Mouse (Mus musculus) olfactory bulb, adult 2 months (tissue): ENCODE results near the gene Elavl3.

Experiments used
- CTCF ChIP-seq: fragments of 200-500 bp; IDR thresholded peaks from 2 replicates; pipeline ENCODE4 v1.5.1; 2012; ENCODE audit warnings: low read depth, mild to moderate bottlenecking, low read length, moderate library complexity; ENCODE audit not compliant: insufficient read depth
- POLR2A ChIP-seq: fragments of 200-500 bp; IDR thresholded peaks from 2 replicates; pipeline ENCODE4 v1.6.1; 2012; ENCODE audit warnings: mild to moderate bottlenecking, low read depth, low read length, moderate library complexity; ENCODE audit not compliant: insufficient read depth

DNA sequence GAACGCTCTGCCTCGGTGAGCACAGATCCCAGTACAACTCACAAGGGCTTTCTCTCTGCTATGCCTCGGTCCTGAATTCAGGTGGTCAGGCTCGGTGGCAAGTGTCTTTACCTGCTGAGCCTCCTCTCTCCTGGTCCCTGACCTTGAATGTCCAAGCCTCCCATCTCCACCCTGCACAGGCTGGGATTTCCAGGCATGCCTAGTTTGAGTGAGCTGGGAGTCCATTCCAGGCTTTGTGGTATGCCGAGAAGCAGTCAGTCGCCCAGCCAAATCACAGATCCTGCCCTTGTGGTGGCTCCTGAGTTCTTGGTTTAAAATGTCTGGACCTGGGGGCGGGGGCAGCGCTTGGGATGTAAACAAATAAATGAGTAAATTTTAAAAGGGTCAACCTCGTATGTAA, 4.5 kb downstream of the Elavl3 start:
- TF ChIP-seq CTCF (no peak), POLR2A (no peak)
